Mouse (Mus musculus): ENCODE measurements at regions not wholly inside any gene's neighbourhood (a gene's known extent, or its start where the extent isn't known, plus 50 kb on each side); places are given as distances from the start of the nearest gene placed in this dataset.

- TF ChIP-seq POLR2A (IDR thresholded peaks at IDR 0.05; ENCODE audit: low read depth, low read length) = no peak
- no peak for TF ChIP-seq CTCF (IDR thresholded peaks at IDR 0.05; ENCODE audit: borderline replicate concordance, insufficient read depth, low read length)
Measured at GRCm38 (mm10) chr4:89070430-89070829, 66.5 kb upstream of the Mtap start.

Data from embryonic fibroblast, embryonic 13.5 days (primary cell).